Mouse (Mus musculus) C2C12 (cell line): ENCODE measurements around the gene Kyat1. TPM values are rescaled to one million over a fixed set of nuclear protein-coding genes. Genes with fewer than 3 reads are reported as not detected.

Experiments used
- H3K27me3 ChIP-seq: one replicate; pipeline ENCODE4 v1.6.1; 2011; ENCODE audit not compliant: control insufficient read depth, insufficient read depth, insufficient read length
- H3K36me3 ChIP-seq: one replicate; pipeline ENCODE4 v1.6.1; 2011; ENCODE audit not compliant: control insufficient read depth, insufficient read depth
- H3K4me3 ChIP-seq: one replicate; pipeline ENCODE4 v1.5.1; 2011; ENCODE audit warnings: mild to moderate bottlenecking, control low read depth; ENCODE audit not compliant: poor library complexity, insufficient read depth, severe bottlenecking
- H3K79me2 ChIP-seq: one replicate; pipeline ENCODE4 v1.6.1; 2011; ENCODE audit not compliant: control insufficient read depth, insufficient read depth
- H3K79me3 ChIP-seq: one replicate; pipeline ENCODE4 v1.6.1; 2011; ENCODE audit warnings: low read depth, control low read depth
- H3ac ChIP-seq: one replicate; pipeline ENCODE3; 2011; ENCODE audit warnings: low read depth; ENCODE audit not compliant: control insufficient read depth, insufficient read length
- CEBPB ChIP-seq: IDR thresholded peaks from one replicate; pipeline ENCODE4 v1.6.1; 2011; ENCODE audit warnings: low read depth, mild to moderate bottlenecking, control low read depth, moderate library complexity
- CTCF ChIP-seq: IDR thresholded peaks from one replicate; pipeline ENCODE4 v1.5.1; 2011; ENCODE audit not compliant: control insufficient read depth, insufficient read depth, insufficient read length
- FOSL1 ChIP-seq: IDR thresholded peaks from one replicate; pipeline ENCODE4 v1.8.0; 2011; ENCODE audit warnings: mild to moderate bottlenecking, low read length; ENCODE audit not compliant: poor library complexity, insufficient read depth, severe bottlenecking
- MAX ChIP-seq: IDR thresholded peaks from one replicate; pipeline ENCODE4 v1.6.1; 2011; ENCODE audit warnings: mild to moderate bottlenecking, control low read depth
- MYOD1 ChIP-seq: IDR thresholded peaks from one replicate; pipeline ENCODE4 v1.6.1; 2011; ENCODE audit warnings: low read depth; ENCODE audit not compliant: control insufficient read depth, insufficient read length
- MYOG ChIP-seq: IDR thresholded peaks from one replicate; pipeline ENCODE4 v1.6.1; 2011; ENCODE audit not compliant: control insufficient read depth, insufficient read length; ENCODE audit errors: extremely low read depth
- USF1 ChIP-seq: IDR thresholded peaks from one replicate; pipeline ENCODE4 v1.6.1; 2011; ENCODE audit warnings: low read depth, mild to moderate bottlenecking, control low read depth, moderate library complexity
- polyA plus RNA-seq: library from polyadenylated mRNA; unstranded; fragments of >200 nt; fragmentation: generic; extraction: Trizol; gene quantifications from one replicate; pipeline ENCODE4 v1.2.1, GENCODE M21; 2012; ENCODE audit warnings: missing spikeins

The Kyat1 gene
- polyA plus RNA-seq, 1 experiment: 2.7 TPM

GRCm38 (mm10) chr2:30240267-30240666 is 34.6 kb upstream of the Kyat1 start, which contains the start of gene Gm28035:
Gm28035 (plus strand) TSS chr2:30240567.
- Histone ChIP-seq H3K79me3 (peaks cover 58% of the 10 kb centered on the region), H3K79me2 (peaks cover 76% of the 10 kb centered on the region), H3K4me3 (no peak within 1 kb of the TSS), H3ac (peak within 1 kb of the TSS; percentile 28), H3K27me3 (no peaks in the 10 kb centered on the region), H3K36me3 (peaks cover 51% of the 10 kb centered on the region)
- TF ChIP-seq MYOG: no peak
- no peak for TF ChIP-seq CEBPB
- TF ChIP-seq USF1: no peak
- no peak for TF ChIP-seq FOSL1
- TF ChIP-seq MAX: no peak
- no peak for TF ChIP-seq CTCF
- TF ChIP-seq MYOD1: no peak

- H3K36me3 ChIP-seq: peaks cover 48% of the 10 kb centered on the region
- TF ChIP-seq MAX (no peak), MYOD1 (no peak), CEBPB (no peak), FOSL1 (no peak), USF1 (no peak), CTCF (no peak), MYOG (no peak)
- no peaks in the 10 kb centered on the region for H3K27me3 ChIP-seq
- peaks cover 55% of the 10 kb centered on the region for H3K79me3 ChIP-seq
- H3ac ChIP-seq: peak overlapping the region; percentile 28
- H3K4me3 ChIP-seq: no peak overlapping the region
- peaks cover 71% of the 10 kb centered on the region for H3K79me2 ChIP-seq
These were observed 34.1 kb upstream of the Kyat1 start for GRCm38 (mm10) chr2:30239777-30240176.

GRCm38 (mm10) chr2:30238906-30239465 is 33.3 kb upstream of the Kyat1 start:
- H3K36me3 ChIP-seq: peaks cover 40% of the 10 kb centered on the region
- H3K4me3 ChIP-seq: peak overlapping the region; percentile 83
- TF ChIP-seq MYOG (no peak), FOSL1 (no peak), CTCF (no peak), USF1 (no peak), MYOD1 (no peak), CEBPB (no peak), MAX (no peak)
- no peaks in the 10 kb centered on the region for H3K27me3 ChIP-seq
- H3K79me2 ChIP-seq: peaks cover 63% of the 10 kb centered on the region
- H3ac ChIP-seq: peak overlapping the region; percentile 74
- peaks cover 49% of the 10 kb centered on the region for H3K79me3 ChIP-seq

GRCm38 (mm10) chr2:30237881-30238280 is 32.2 kb upstream of the Kyat1 start:
- TF ChIP-seq MAX (no peak), CTCF (no peak), CEBPB (no peak), MYOG (no peak), MYOD1 (no peak), FOSL1 (no peak), USF1 (no peak)
- H3K36me3 ChIP-seq: peaks cover 30% of the 10 kb centered on the region
- peak overlapping the region; percentile 74 for H3ac ChIP-seq

GRCm38 (mm10) chr2:30237199-30237880 is 31.7 kb upstream of the Kyat1 start, which contains the start of gene Lrrc8a:
Lrrc8a (plus strand) TSS chr2:30237715.
- Histone ChIP-seq H3K36me3 (peaks cover 25% of the 10 kb centered on the region), H3ac (peak within 1 kb of the TSS; percentile 74), H3K27me3 (no peaks in the 10 kb centered on the region), H3K79me3 (peaks cover 41% of the 10 kb centered on the region), H3K79me2 (peaks cover 46% of the 10 kb centered on the region), H3K4me3 (peak within 1 kb of the TSS; percentile 83)
- TF ChIP-seq CTCF: peak; percentile 67
- no peak for TF ChIP-seq FOSL1
- TF ChIP-seq CEBPB: no peak
- TF ChIP-seq MYOD1: no peak
- peak; percentile 97 for TF ChIP-seq MAX
- TF ChIP-seq USF1: peak; percentile 91

More at GRCm38 (mm10) chr2:30237881-30238280, 32.2 kb upstream of the Kyat1 start:
- H3K79me2 ChIP-seq: peaks cover 52% of the 10 kb centered on the region
- peaks cover 44% of the 10 kb centered on the region for H3K79me3 ChIP-seq
- peak overlapping the region; percentile 83 for H3K4me3 ChIP-seq
- H3K27me3 ChIP-seq: no peaks in the 10 kb centered on the region

- Histone ChIP-seq H3K27me3 (no peaks in the 10 kb centered on the region), H3K79me3 (peaks cover 35% of the 10 kb centered on the region), H3K4me3 (peak overlapping the region; percentile 83), H3K79me2 (peaks cover 39% of the 10 kb centered on the region), H3ac (peak overlapping the region; percentile 64), H3K36me3 (peaks cover 20% of the 10 kb centered on the region)
- no peak for TF ChIP-seq CEBPB
- TF ChIP-seq USF1: no peak
- no peak for TF ChIP-seq MYOG
- TF ChIP-seq MYOD1: no peak
- TF ChIP-seq MAX: no peak
These were observed 31.0 kb upstream of the Kyat1 start for GRCm38 (mm10) chr2:30236426-30237198.
